8 mouse cellular contexts compared by ENCODE assay signal in the genomic region with DNA sequence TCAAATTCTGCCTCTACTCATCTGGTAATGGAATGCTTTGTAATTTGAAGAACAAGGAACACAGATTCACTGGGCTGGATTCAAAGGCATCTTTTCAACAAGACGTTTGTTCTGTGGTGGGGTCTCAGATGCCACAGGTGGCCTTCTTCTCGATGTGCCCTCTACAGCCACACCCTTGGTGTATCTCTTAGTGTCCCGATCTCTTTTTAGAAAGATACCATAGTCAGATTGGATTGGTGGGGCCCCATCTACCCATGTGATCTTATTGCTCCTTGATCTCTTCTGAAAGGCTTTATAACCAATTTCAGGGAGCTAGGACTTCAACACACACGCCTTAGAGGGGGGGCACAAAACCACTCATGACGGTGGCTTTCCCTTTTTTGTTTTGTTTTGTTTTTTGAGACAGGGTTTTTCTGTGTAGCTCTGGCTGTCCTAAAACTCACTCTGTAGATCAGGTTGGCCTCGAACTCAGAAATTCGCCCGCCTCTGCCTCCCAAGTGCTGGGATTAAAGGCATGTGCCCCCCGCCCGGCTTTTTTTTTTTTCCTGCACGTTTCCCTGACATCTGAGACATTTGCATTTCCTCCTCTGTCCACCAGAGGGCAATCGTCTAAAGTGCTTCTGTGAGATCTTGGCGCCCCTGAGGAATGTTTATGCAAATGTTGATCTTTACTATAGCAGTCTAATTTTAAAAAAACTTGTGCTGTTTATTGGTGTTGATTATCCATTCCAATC. TPM values are rescaled to one million over a fixed set of nuclear protein-coding genes. Genes with fewer than 3 reads are reported as not detected.
DNase-seq lines count a peak whose midpoint lies in the region; TF ChIP-seq lines count a peak whose summit lies in the region.

No protein-coding gene starts in this region.

- H3K27ac ChIP-seq in thymus, adult 2 months (ENCODE audit: control insufficient read depth, insufficient read depth, low read length) = no peak overlapping the region

- WGBS in thymus, adult 2 months = 32% methylated on average over 13 of the region's 13 CpGs

- TF ChIP-seq POLR2A in thymus, adult 2 months (IDR thresholded peaks at IDR 0.05; ENCODE audit: control insufficient read depth, extremely low read depth, insufficient read depth, low read length, poor library complexity) = no peak

- no peak overlapping the region for H3K4me3 ChIP-seq in thymus, adult 2 months (ENCODE audit: control insufficient read depth, insufficient read depth, low read length)

- H3K36me3 ChIP-seq in thymus, adult 2 months (ENCODE audit: control insufficient read depth, insufficient read depth, low read length) = no peaks in the 10 kb centered on the region
- no peaks in the 10 kb centered on the region for H3K36me3 ChIP-seq in splenic B cell, adult 2 months (ENCODE audit: control insufficient read depth, insufficient read depth, low read length, poor library complexity, severe bottlenecking)

- no peaks in the 10 kb centered on the region for H3K27me3 ChIP-seq in thymus, adult 2 months (ENCODE audit: control insufficient read depth, insufficient read depth, low read length)
- no peaks in the 10 kb centered on the region for H3K27me3 ChIP-seq in splenic B cell, adult 2 months (ENCODE audit: control insufficient read depth, insufficient read depth, low read length, poor library complexity, severe bottlenecking)

- no peaks in the 10 kb centered on the region for H3K4me1 ChIP-seq in thymus, adult 2 months (replicated peaks; ENCODE audit: control insufficient read depth, insufficient read depth, low read length)

- DNase-seq in gastrocnemius, adult 18-20 months (ENCODE audit: low spot score) = peak; percentile 43
- no peak for DNase-seq in gastrocnemius, postnatal 25 days
- DNase-seq in thymus, adult 2 months = peak; percentile 32
- no peak for DNase-seq in thymus, adult 18-20 months
- peak; percentile 56 to 80 for DNase-seq in cerebellum, postnatal 25 days
- DNase-seq in induced T-regulatory cell, adult 2 months (ENCODE audit: low read depth) = peak; percentile 55
- DNase-seq in lung, adult 18-20 months = peak; percentile 11 to 50
- DNase-seq in splenic B cell, adult 2 months (ENCODE audit: low read depth, low spot score) = peak; percentile 57

- no peak for TF ChIP-seq CTCF in thymus, adult 2 months (IDR thresholded peaks at IDR 0.05; ENCODE audit: borderline replicate concordance, control insufficient read depth, extremely low read depth, insufficient read depth, low read length, poor library complexity)

RNA-seq across cellular contexts. Expression of a gene that starts 54.6 kb away (rescaled TPM):
- under 1 TPM; 0.78 to 0.85 TPM for total RNA-seq in gastrocnemius, adult 18-20 months (2021)
- under 1 TPM; 0.77 to 0.99 TPM for total RNA-seq in gastrocnemius, postnatal 25 days (2021)
- 0.73 and 0.97 TPM in 2 replicates for polyA plus RNA-seq in thymus, adult 2 months (2012; rRNA removed)

Comparison
In these comparisons a context has a peak if more than half of its experiments do, and no peak if none do; other contexts are left out.
1. DNase-seq: peak in gastrocnemius, adult 18-20 months (single experiment), thymus, adult 2 months (single experiment), cerebellum, postnatal 25 days (2 of 2), induced T-regulatory cell, adult 2 months (single experiment), lung, adult 18-20 months (2 of 2) and splenic B cell, adult 2 months (single experiment); none in gastrocnemius, postnatal 25 days (single experiment) and thymus, adult 18-20 months (0 of 2).